Mouse (Mus musculus): ENCODE data around the gene Cdk5rap3. TPM values are rescaled to one million over a fixed set of nuclear protein-coding genes. Genes with fewer than 3 reads are reported as not detected.

The Cdk5rap3 gene
- total and polyA plus RNA-seq, 2 experiments from 2014 or later: 23.6 to 45.1 TPM

- Histone ChIP-seq H3K4me2 (ENCODE audit: low read depth, low read length) (no peak overlapping the region), H3K36me3 (replicated peaks; ENCODE audit: control insufficient read depth, insufficient read depth, low read length) (no peaks in the 10 kb centered on the region), H3K4me1 (ENCODE audit: control insufficient read depth, insufficient read depth) (no peaks in the 10 kb centered on the region), H3K27ac (ENCODE audit: low read depth) (no peak overlapping the region), H3K4me3 (ENCODE audit: low read depth, low read length) (no peak overlapping the region), H3K27me3 (ENCODE audit: control insufficient read depth, insufficient read depth, low read length) (no peaks in the 10 kb centered on the region), H3K9me3 (replicated peaks; ENCODE audit: control insufficient read depth, low read length) (no peaks in the 10 kb centered on the region), H3K9ac (replicated peaks; ENCODE audit: low read depth, low read length) (no peak overlapping the region)
- 69% methylated on average over 5 of the region's 5 CpGs for WGBS
- ATAC-seq (ENCODE audit: insufficient read depth, low read depth) (no peak), DNase-seq (ENCODE audit: low spot score) (no peak)
- TF ChIP-seq EP300 (IDR thresholded peaks at IDR 0.05; ENCODE audit: low read depth) (no peak), CTCF (IDR thresholded peaks at IDR 0.05; ENCODE audit: low read depth) (no peak)
Measured at GRCm38 (mm10) chr11:96885901-96886340, 30.4 kb downstream of the Cdk5rap3 start.

GRCm38 (mm10) chr11:96880296-96880695, 36.0 kb downstream of the Cdk5rap3 start:
- peaks cover 26% of the 10 kb centered on the region for H3K27me3 ChIP-seq (ENCODE audit: control insufficient read depth, insufficient read depth, low read length)

DNA sequence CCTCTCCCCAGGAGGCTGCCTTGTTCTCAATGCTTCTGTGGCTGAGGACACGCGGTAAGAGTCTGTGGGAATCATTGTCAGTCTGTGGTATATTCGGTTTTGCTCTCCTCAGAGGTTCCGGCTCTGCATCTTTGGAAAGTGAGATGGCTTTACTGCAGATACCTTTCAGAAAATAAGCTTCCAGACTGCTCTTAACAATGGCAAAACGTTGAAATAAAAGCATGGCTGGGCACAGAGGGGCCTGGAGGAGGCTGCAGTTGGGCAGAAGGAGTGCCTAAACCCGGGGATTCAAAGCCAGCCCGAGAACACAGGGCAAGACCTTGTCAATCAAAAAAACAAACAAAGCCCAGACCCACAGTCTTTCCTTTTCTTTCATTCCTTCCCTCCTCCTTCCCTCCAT, 36.9 kb downstream of the Cdk5rap3 start:
- Histone ChIP-seq H3K4me3 (ENCODE audit: low read depth, low read length) (no peak overlapping the region), H3K36me3 (replicated peaks; ENCODE audit: control insufficient read depth, insufficient read depth, low read length) (no peaks in the 10 kb centered on the region), H3K9me3 (replicated peaks; ENCODE audit: control insufficient read depth, low read length) (no peaks in the 10 kb centered on the region), H3K4me2 (ENCODE audit: low read depth, low read length) (no peak overlapping the region), H3K27ac (ENCODE audit: low read depth) (no peak overlapping the region), H3K4me1 (ENCODE audit: control insufficient read depth, insufficient read depth) (no peaks in the 10 kb centered on the region), H3K9ac (replicated peaks; ENCODE audit: low read depth, low read length) (no peak overlapping the region), H3K27me3 (ENCODE audit: control insufficient read depth, insufficient read depth, low read length) (peaks cover 36% of the 10 kb centered on the region)
- no peak for ATAC-seq (ENCODE audit: insufficient read depth, low read depth)
- WGBS: 59% methylated on average over 7 of the region's 7 CpGs
- TF ChIP-seq EP300 (IDR thresholded peaks at IDR 0.05; ENCODE audit: low read depth): no peak
- no peak for TF ChIP-seq CTCF (IDR thresholded peaks at IDR 0.05; ENCODE audit: low read depth)
- no peak for DNase-seq (ENCODE audit: low spot score)

More at GRCm38 (mm10) chr11:96880296-96880695, 36.0 kb downstream of the Cdk5rap3 start:
- Histone ChIP-seq H3K4me2 (ENCODE audit: low read depth, low read length) (no peak overlapping the region), H3K4me3 (ENCODE audit: low read depth, low read length) (no peak overlapping the region), H3K9ac (replicated peaks; ENCODE audit: low read depth, low read length) (no peak overlapping the region), H3K4me1 (ENCODE audit: control insufficient read depth, insufficient read depth) (no peaks in the 10 kb centered on the region), H3K36me3 (replicated peaks; ENCODE audit: control insufficient read depth, insufficient read depth, low read length) (no peaks in the 10 kb centered on the region), H3K9me3 (replicated peaks; ENCODE audit: control insufficient read depth, low read length) (no peaks in the 10 kb centered on the region), H3K27ac (ENCODE audit: low read depth) (no peak overlapping the region)
- DNase-seq (ENCODE audit: low spot score): no peak
- no peak for ATAC-seq (ENCODE audit: insufficient read depth, low read depth)
- 54% methylated on average over 9 of the region's 9 CpGs for WGBS
- TF ChIP-seq CTCF (IDR thresholded peaks at IDR 0.05; ENCODE audit: low read depth): no peak
- no peak for TF ChIP-seq EP300 (IDR thresholded peaks at IDR 0.05; ENCODE audit: low read depth)

DNA sequence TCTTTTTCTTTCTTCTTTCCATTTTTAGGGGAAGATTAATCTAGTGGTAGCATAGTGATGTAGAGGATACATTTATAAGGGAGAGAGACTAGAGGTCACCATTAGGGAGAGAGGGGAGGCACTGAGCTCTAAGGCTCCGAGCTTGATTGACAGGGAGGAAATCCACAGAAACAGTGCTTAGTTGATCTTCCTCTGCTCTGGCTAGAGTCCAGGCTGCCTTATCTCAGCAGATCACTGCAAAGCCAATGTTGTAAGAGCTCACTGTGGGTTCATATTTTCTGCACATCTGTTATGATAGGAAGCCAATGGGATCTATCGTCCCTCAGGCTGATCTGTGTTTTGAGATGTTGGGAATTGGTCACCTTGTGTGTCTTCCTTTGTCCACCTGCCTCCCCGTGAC, 37.6 kb downstream of the Cdk5rap3 start:
- DNase-seq (ENCODE audit: low spot score): no peak
- no peak for ATAC-seq (ENCODE audit: insufficient read depth, low read depth)
- 55% methylated on average over 3 of the region's 3 CpGs for WGBS
- Histone ChIP-seq H3K4me1 (ENCODE audit: control insufficient read depth, insufficient read depth) (no peaks in the 10 kb centered on the region), H3K4me2 (ENCODE audit: low read depth, low read length) (no peak overlapping the region), H3K9me3 (replicated peaks; ENCODE audit: control insufficient read depth, low read length) (no peaks in the 10 kb centered on the region), H3K27ac (ENCODE audit: low read depth) (no peak overlapping the region), H3K36me3 (replicated peaks; ENCODE audit: control insufficient read depth, insufficient read depth, low read length) (no peaks in the 10 kb centered on the region), H3K27me3 (ENCODE audit: control insufficient read depth, insufficient read depth, low read length) (peaks cover 37% of the 10 kb centered on the region), H3K9ac (replicated peaks; ENCODE audit: low read depth, low read length) (no peak overlapping the region), H3K4me3 (ENCODE audit: low read depth, low read length) (no peak overlapping the region)
- no peak for TF ChIP-seq CTCF (IDR thresholded peaks at IDR 0.05; ENCODE audit: low read depth)

GRCm38 (mm10) chr11:96877071-96877470, 39.2 kb downstream of the Cdk5rap3 start:
- ATAC-seq (ENCODE audit: insufficient read depth, low read depth) (no peak), DNase-seq (ENCODE audit: low spot score) (no peak)
- 49% methylated on average over 4 of the region's 4 CpGs for WGBS
- H3K27me3 ChIP-seq (ENCODE audit: control insufficient read depth, insufficient read depth, low read length): peaks cover 47% of the 10 kb centered on the region
- TF ChIP-seq CTCF (IDR thresholded peaks at IDR 0.05; ENCODE audit: low read depth) (no peak), EP300 (IDR thresholded peaks at IDR 0.05; ENCODE audit: low read depth) (no peak)
- H3K9me3 ChIP-seq (replicated peaks; ENCODE audit: control insufficient read depth, low read length): no peaks in the 10 kb centered on the region
- no peak overlapping the region for H3K9ac ChIP-seq (replicated peaks; ENCODE audit: low read depth, low read length)
- H3K4me2 ChIP-seq (ENCODE audit: low read depth, low read length): no peak overlapping the region
- H3K4me1 ChIP-seq (ENCODE audit: control insufficient read depth, insufficient read depth): no peaks in the 10 kb centered on the region
- H3K27ac ChIP-seq (ENCODE audit: low read depth): no peak overlapping the region
- no peak overlapping the region for H3K4me3 ChIP-seq (ENCODE audit: low read depth, low read length)
- H3K36me3 ChIP-seq (replicated peaks; ENCODE audit: control insufficient read depth, insufficient read depth, low read length): no peaks in the 10 kb centered on the region

GRCm38 (mm10) chr11:96876300-96877040, 39.8 kb downstream of the Cdk5rap3 start:
- TF ChIP-seq EP300 (IDR thresholded peaks at IDR 0.05; ENCODE audit: low read depth) (no peak), CTCF (IDR thresholded peaks at IDR 0.05; ENCODE audit: low read depth) (no peak)
- ATAC-seq (ENCODE audit: insufficient read depth, low read depth): no peak
- no peaks in the 10 kb centered on the region for H3K36me3 ChIP-seq (replicated peaks; ENCODE audit: control insufficient read depth, insufficient read depth, low read length)
- 27% methylated on average over 13 of the region's 13 CpGs for WGBS
- DNase-seq (ENCODE audit: low spot score): no peak
- no peaks in the 10 kb centered on the region for H3K4me1 ChIP-seq (ENCODE audit: control insufficient read depth, insufficient read depth)
- H3K9me3 ChIP-seq (replicated peaks; ENCODE audit: control insufficient read depth, low read length): no peaks in the 10 kb centered on the region
- no peak overlapping the region for H3K27ac ChIP-seq (ENCODE audit: low read depth)
- no peak overlapping the region; the same call in 1 of the 2 replicates for H3K4me2 ChIP-seq (ENCODE audit: low read depth, low read length)
- H3K4me3 ChIP-seq (ENCODE audit: low read depth, low read length): peak overlapping the region; percentile 43; the same call in 1 of the 2 replicates
- peaks cover 47% of the 10 kb centered on the region for H3K27me3 ChIP-seq (ENCODE audit: control insufficient read depth, insufficient read depth, low read length)
- H3K9ac ChIP-seq (replicated peaks; ENCODE audit: low read depth, low read length): no peak overlapping the region
